Mouse (Mus musculus) testis, adult 2 months (tissue): ENCODE results near the gene Mfge8. TPM values are rescaled to one million over a fixed set of nuclear protein-coding genes. Genes with fewer than 3 reads are reported as not detected.

Experiments used
- H3K27ac ChIP-seq: fragments of 200-500 bp; 2 replicates; pipeline ENCODE4 v1.5.1; 2012; ENCODE audit warnings: low read depth, low read length; ENCODE audit not compliant: control insufficient read depth, insufficient read depth
- H3K27me3 ChIP-seq: fragments of 200-500 bp; 2 replicates; pipeline ENCODE4 v1.6.1; 2012; ENCODE audit warnings: mild to moderate bottlenecking, low read length, moderate library complexity; ENCODE audit not compliant: control insufficient read depth, insufficient read depth
- H3K36me3 ChIP-seq: fragments of 200-500 bp; 2 replicates; pipeline ENCODE4 v1.6.1; 2012; ENCODE audit warnings: mild to moderate bottlenecking, low read length; ENCODE audit not compliant: control insufficient read depth, insufficient read depth
- H3K4me1 ChIP-seq: fragments of 200-500 bp; 2 replicates; pipeline ENCODE4 v1.6.1; 2012; ENCODE audit warnings: low read length; ENCODE audit not compliant: control insufficient read depth, insufficient read depth
- H3K4me3 ChIP-seq: fragments of 200-500 bp; 2 replicates; pipeline ENCODE4 v1.5.1; 2012; ENCODE audit warnings: low read depth, mild to moderate bottlenecking, low read length, moderate library complexity, mixed read lengths; ENCODE audit not compliant: control insufficient read depth
- CTCF ChIP-seq: fragments of 200-500 bp; IDR thresholded peaks from 2 replicates; pipeline ENCODE4 v1.5.1; 2012; ENCODE audit warnings: low read depth, mild to moderate bottlenecking, inconsistent platforms, low read length, moderate library complexity; ENCODE audit not compliant: control insufficient read depth, insufficient read depth, insufficient replicate concordance
- POLR2A ChIP-seq: fragments of 200-500 bp; IDR thresholded peaks from 2 replicates; pipeline ENCODE4 v1.6.1; 2012; ENCODE audit warnings: low read depth, mild to moderate bottlenecking, inconsistent platforms, low read length, moderate library complexity; ENCODE audit not compliant: control insufficient read depth
- polyA plus RNA-seq: library from polyadenylated mRNA; depleted of rRNA; stranded (reverse); fragments of >200 nt; gene quantifications from 2 replicates; pipeline ENCODE4 v1.2.3, GENCODE M21; 2012; rRNA removed

Gene Mfge8
- 78.3 and 82.3 TPM in 2 replicates for polyA plus RNA-seq

DNA sequence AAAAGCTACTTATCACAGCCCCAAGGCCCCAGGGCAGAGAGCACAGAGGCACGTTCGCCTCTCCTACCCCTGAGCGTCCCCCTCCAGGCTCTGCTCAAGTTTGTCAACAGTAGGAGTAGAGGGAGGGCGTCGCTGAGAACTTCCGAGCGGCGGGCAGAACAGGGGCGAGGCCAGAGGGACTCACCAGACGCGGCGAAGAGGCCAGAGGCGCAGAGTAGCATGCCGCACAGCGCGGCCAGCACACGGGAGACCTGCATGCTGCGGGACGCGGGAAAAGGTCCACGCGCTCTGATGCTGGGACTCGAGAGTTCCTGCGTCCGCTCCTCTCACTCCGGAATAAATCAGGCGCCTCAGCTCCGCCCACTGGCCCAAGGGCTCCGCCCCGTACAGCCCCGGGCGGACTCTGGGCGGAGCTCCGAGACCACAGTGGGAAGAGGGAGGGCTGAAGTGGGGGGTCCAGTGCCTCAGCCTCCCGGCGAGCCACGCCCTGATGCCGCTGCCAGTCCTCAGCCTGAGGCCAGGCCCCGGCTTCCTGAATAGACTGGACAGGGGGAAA lies at the start of gene Mfge8:
Gene Mfge8, minus strand, starts transcription at position 350 of the 556 bp plus-strand sequence.
- peak within 1 kb of the TSS; percentile 40; the same call in 1 of the 2 replicates for H3K27ac ChIP-seq
- H3K27me3 ChIP-seq = no peaks in the 10 kb centered on the region
- no peaks in the 10 kb centered on the region for H3K36me3 ChIP-seq
- TF ChIP-seq CTCF (no peak), POLR2A (peak; percentile 68)
- peak within 1 kb of the TSS; percentile 87 for H3K4me3 ChIP-seq
- peaks cover 5% of the 10 kb centered on the region for H3K4me1 ChIP-seq

DNA sequence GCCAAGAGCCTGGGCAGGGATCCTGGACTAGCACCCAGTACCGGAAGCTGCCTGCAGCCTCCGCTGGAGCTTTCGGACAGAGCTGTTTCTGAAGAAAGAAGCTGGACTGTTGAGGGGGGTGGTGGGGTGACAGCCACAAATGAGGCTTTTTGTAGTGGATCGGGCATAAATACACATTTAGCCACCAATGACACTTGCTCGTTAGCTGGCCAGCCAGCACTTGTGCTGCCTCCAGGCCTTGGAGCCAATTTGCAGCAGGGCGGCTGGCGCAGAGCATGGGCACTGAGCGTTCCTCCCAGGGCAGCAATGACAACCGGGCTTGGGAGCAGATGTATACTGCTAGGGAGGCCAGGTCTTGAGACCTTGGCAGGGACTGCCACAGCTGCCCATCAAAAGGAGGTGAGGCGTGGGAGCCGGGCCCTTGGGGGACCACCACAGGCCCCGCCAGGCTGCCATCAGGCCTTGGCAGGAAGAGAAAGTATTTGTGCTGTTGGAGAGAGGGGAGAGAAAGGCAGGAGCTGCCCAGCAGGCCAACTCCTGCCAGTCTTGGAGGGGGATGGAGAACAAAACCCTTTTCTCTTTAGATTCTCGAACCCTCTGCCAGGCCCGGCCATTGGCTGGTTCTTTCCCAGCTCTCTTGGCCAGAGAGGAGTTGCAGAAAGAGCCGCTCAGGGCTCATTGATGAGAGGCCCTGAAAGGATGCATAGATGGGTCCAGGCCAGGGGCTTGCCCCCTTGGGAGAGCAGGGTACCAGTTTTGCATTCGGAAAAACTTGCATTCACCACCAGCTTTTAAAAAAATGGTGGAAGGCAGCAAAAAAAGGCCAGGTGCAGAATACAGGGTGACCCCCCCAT lies 45.9 kb upstream of the Mfge8 start:
- TF ChIP-seq CTCF = no peak
- TF ChIP-seq POLR2A = no peak
- no peak overlapping the region for H3K27ac ChIP-seq
- peaks cover 6% of the 10 kb centered on the region for H3K4me1 ChIP-seq
- no peaks in the 10 kb centered on the region for H3K27me3 ChIP-seq
- H3K36me3 ChIP-seq = no peaks in the 10 kb centered on the region
- no peak overlapping the region for H3K4me3 ChIP-seq

DNA sequence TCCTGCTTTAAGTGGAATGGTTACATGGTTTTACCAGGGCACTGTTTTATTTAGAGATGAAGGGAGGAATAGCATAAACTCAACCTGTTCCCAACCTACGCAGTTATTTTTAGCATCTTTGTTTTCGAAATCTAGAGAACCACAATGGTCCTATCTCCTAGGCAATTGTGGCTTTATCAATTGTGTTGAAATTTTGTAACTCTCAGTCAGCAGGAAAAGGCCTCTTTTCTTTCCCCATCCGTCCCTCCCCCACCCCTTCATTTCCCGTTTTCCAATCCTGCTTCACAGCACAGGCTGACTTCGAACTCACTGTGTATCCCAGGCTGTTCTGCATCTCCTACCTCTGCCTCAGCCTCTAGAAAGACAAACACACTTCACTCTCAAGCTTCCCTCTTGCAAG lies 45.1 kb upstream of the Mfge8 start:
- TF ChIP-seq CTCF = no peak
- no peak for TF ChIP-seq POLR2A
- H3K4me3 ChIP-seq = no peak overlapping the region

DNA sequence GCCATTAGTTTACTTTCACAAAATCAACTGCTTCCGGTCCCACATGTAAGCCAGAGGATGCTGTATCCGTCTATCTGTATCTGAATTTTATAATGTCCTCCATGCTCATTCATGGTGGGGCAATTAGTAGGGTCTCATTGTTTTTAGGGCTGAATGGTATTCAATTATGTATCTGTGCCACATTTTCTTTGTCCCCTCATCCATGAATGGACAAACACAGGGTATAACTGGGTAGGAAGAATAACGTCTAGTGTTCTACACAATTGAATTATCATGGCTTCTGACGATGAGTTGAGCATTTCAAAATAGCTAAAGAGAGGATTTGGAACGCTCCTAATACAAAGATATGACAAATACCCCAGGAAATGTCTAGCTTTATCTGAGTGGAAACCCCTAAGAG lies 42.6 kb upstream of the Mfge8 start:
- Histone ChIP-seq H3K4me1 (peaks cover 6% of the 10 kb centered on the region), H3K27ac (no peak overlapping the region)

More for the DNA sequence above, 45.1 kb upstream of the Mfge8 start:
- peaks cover 6% of the 10 kb centered on the region for H3K4me1 ChIP-seq
- H3K36me3 ChIP-seq = no peaks in the 10 kb centered on the region
- no peaks in the 10 kb centered on the region for H3K27me3 ChIP-seq
- no peak overlapping the region for H3K27ac ChIP-seq

DNA sequence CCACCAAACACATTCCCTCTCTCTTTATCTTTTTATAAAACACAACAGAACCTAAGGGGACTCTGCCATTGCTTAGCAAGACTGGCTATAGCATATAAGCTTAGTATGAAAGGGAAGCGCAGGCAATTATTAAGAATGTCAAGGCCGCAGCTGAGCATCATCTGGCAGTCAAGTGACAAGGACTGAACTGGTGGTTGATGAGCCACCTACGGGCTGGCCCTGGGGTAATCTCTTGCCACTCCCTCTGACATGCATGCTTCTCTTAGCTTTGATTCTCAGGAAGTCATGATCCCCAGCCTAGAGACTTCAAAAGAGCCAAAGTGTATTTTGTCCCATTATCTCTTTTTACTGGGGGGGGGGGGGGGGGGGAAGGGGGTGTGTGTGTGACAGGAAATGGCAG lies 41.7 kb upstream of the Mfge8 start:
- no peak for TF ChIP-seq CTCF
- TF ChIP-seq POLR2A = no peak
- Histone ChIP-seq H3K27me3 (no peaks in the 10 kb centered on the region), H3K4me1 (peaks cover 6% of the 10 kb centered on the region), H3K36me3 (no peaks in the 10 kb centered on the region), H3K27ac (no peak overlapping the region), H3K4me3 (no peak overlapping the region)

More for the DNA sequence above, 42.6 kb upstream of the Mfge8 start:
- H3K27me3 ChIP-seq = no peaks in the 10 kb centered on the region
- H3K4me3 ChIP-seq = no peak overlapping the region
- TF ChIP-seq CTCF = no peak
- no peak for TF ChIP-seq POLR2A
- H3K36me3 ChIP-seq = no peaks in the 10 kb centered on the region

DNA sequence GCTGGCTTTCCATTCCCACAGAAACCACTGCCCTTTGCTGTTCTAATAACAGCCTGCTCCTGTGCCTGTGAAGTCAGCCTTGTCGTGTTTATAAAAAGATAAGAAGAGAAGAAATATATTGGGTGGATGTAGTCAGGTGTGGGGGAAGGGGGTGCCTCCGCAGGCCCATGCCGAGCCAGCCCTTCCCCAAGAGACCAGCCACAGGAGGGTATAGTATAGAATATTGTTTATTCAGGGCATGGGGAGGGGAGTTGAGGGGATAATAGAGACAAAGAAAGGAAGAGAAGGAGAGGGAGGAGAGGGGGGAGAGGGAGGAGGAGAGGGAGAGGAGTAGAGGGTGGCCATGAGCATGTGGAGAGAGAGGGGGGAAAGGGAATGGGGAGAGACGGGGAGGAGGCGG lies 40.4 kb upstream of the Mfge8 start:
- Histone ChIP-seq H3K27ac (no peak overlapping the region), H3K27me3 (no peaks in the 10 kb centered on the region)
- TF ChIP-seq CTCF = no peak
- no peak for TF ChIP-seq POLR2A

DNA sequence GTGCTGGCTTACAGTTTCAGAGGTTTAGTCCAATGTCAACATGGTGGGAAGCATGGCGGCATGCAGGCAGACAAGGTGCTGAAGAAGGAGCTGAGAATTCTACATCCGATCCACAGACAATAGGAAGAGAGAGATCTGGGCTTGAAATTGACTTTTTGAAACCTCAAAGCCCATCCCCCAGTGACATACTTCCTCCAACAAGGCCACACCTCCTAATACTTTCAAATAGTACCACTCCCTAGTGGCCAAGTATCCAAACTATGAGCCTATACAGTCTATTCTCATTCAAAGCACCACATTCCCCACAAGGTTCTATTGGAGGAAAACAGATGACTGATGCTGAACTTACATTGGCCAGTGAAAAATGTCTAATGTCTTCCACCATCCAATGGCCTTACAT lies 38.7 kb upstream of the Mfge8 start:
- H3K4me1 ChIP-seq = peaks cover 1% of the 10 kb centered on the region; the same call in 1 of the 2 replicates
- no peak overlapping the region for H3K4me3 ChIP-seq
- no peak overlapping the region for H3K27ac ChIP-seq
- TF ChIP-seq CTCF (no peak), POLR2A (no peak)
- H3K27me3 ChIP-seq = no peaks in the 10 kb centered on the region
- no peaks in the 10 kb centered on the region for H3K36me3 ChIP-seq

More for the DNA sequence above, 40.4 kb upstream of the Mfge8 start:
- Histone ChIP-seq H3K4me3 (no peak overlapping the region), H3K4me1 (peaks cover 2% of the 10 kb centered on the region), H3K36me3 (no peaks in the 10 kb centered on the region)

DNA sequence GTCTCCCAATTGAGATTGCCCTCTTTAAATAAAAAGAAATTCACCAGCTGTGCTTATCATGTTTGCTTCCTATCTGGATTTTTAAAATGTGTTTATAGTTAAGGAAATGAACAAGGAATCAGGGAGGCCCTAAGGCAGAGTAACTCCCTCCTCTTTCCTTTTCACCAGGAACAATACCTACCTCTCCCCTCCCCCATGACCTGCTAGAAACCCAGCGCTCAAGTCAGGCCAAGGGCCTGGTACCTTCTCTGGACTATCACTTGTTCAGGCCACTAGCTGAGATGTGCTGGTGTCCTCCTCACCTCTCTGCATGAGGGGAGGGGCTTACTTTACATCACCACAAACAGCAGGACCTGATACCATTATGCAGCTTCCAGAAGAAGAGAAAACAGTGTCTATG lies 34.6 kb upstream of the Mfge8 start:
- no peaks in the 10 kb centered on the region for H3K4me1 ChIP-seq
- no peak overlapping the region for H3K27ac ChIP-seq
- TF ChIP-seq POLR2A (no peak), CTCF (no peak)
- H3K4me3 ChIP-seq = no peak overlapping the region
- no peaks in the 10 kb centered on the region for H3K36me3 ChIP-seq
- H3K27me3 ChIP-seq = no peaks in the 10 kb centered on the region
